Mouse (Mus musculus): ENCODE results near the gene Rrh. TPM values are rescaled to one million over a fixed set of nuclear protein-coding genes. Genes with fewer than 3 reads are reported as not detected.
"Not testable (repeated sequence)": the region's sequence is repeated elsewhere in the genome, so short reads cannot be mapped to it uniquely, and the experiment has no call there.

Rrh gene
- polyA plus RNA-seq, 1 experiment from 2014 or later = 0.48 TPM

- Histone ChIP-seq H3K4me3 (replicated peaks) (no peak overlapping the region), H3K4me1 (no peaks in the 10 kb centered on the region), H3K27me3 (no peaks in the 10 kb centered on the region), H3K4me2 (replicated peaks) (no peak overlapping the region), H3K9me3 (replicated peaks) (no peaks in the 10 kb centered on the region), H3K9ac (no peak overlapping the region), H3K36me3 (no peaks in the 10 kb centered on the region), H3K27ac (replicated peaks) (no peak overlapping the region)
- no peak for ATAC-seq (ENCODE audit: insufficient number of reproducible peaks, low FRiP score, low TSS enrichment, low read depth)
- 87% methylated on average over 3 of the region's 3 CpGs for WGBS
Observed at GRCm38 (mm10) chr3:129782746-129783145, 39.6 kb downstream of the Rrh start.

- no peak overlapping the region for H3K9ac ChIP-seq
- 49% methylated on average over 10 of the region's 10 CpGs for WGBS
- ATAC-seq (ENCODE audit: insufficient number of reproducible peaks, low FRiP score, low TSS enrichment, low read depth) = no peak
- no peaks in the 10 kb centered on the region for H3K4me1 ChIP-seq
- no peak overlapping the region for H3K4me2 ChIP-seq (replicated peaks)
- no peaks in the 10 kb centered on the region for H3K9me3 ChIP-seq (replicated peaks)
- H3K36me3 ChIP-seq = no peaks in the 10 kb centered on the region
- H3K4me3 ChIP-seq (replicated peaks) = no peak overlapping the region
- H3K27ac ChIP-seq (replicated peaks) = no peak overlapping the region
- H3K27me3 ChIP-seq = no peaks in the 10 kb centered on the region
Observed at GRCm38 (mm10) chr3:129781435-129781834, 41.0 kb downstream of the Rrh start.

- H3K4me2 ChIP-seq (replicated peaks) = no peak overlapping the region
- H3K9me3 ChIP-seq (replicated peaks) = no peaks in the 10 kb centered on the region
- no peak overlapping the region for H3K4me3 ChIP-seq (replicated peaks)
- no peaks in the 10 kb centered on the region for H3K36me3 ChIP-seq
- H3K4me1 ChIP-seq = no peaks in the 10 kb centered on the region
- no peak overlapping the region for H3K9ac ChIP-seq
- H3K27me3 ChIP-seq = no peaks in the 10 kb centered on the region; the same call in 1 of the 2 replicates
- WGBS = 82% methylated on average over 6 of the region's 6 CpGs
- H3K27ac ChIP-seq (replicated peaks) = no peak overlapping the region
- no peak for ATAC-seq (ENCODE audit: insufficient number of reproducible peaks, low FRiP score, low TSS enrichment, low read depth)
Observed at GRCm38 (mm10) chr3:129771210-129771609, 51.2 kb downstream of the Rrh start.

DNA sequence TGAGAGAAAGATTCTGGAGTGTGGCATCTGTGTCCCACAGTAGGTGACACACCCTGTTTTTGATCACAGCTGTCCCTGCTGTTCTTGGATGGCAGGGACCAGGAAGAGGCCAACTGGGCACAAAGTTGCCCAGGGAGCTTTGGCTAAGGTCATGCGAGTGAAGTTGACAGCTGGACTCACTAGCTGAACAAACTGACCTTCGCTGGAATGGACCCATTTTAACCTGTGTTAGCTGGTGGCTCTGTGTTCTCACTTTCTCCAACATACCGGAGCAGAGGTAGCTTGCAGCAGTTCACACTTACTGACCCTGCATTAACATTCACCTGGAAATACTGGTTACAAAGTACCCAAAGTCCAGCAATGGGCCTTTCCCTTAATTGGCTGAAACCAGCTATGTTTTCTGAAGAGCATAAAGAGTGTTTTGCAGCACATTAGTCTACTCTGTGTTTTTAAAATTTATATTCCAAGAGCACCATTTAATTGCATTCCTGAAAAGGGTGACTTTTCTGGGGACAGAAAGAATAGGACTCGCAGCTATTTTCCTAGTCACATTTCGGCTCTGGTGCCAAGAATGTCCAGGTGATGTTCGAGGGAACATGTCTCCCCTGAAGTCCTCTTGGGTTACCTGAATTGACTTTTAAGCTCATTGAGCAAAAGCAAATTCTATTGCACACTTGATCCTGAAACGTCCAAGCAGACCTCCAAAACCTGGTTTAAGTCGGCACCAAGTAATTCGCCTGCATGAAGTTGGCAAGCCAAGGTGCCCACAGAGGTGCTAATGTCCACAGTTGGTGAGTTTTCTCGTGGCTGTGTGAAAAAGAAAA, 55.2 kb downstream of the Rrh start:
- Histone ChIP-seq H3K4me3 (replicated peaks) (no peak overlapping the region), H3K4me1 (no peaks in the 10 kb centered on the region), H3K27ac (replicated peaks) (no peak overlapping the region), H3K9ac (no peak overlapping the region), H3K27me3 (no peaks in the 10 kb centered on the region), H3K4me2 (replicated peaks) (no peak overlapping the region), H3K36me3 (no peaks in the 10 kb centered on the region), H3K9me3 (replicated peaks) (no peaks in the 10 kb centered on the region)
- WGBS = 85% methylated on average over 10 of the region's 10 CpGs
- no peak for ATAC-seq (ENCODE audit: insufficient number of reproducible peaks, low FRiP score, low TSS enrichment, low read depth)

- no peaks in the 10 kb centered on the region for H3K9me3 ChIP-seq (replicated peaks)
- no peak overlapping the region for H3K27ac ChIP-seq (replicated peaks)
- no peaks in the 10 kb centered on the region for H3K27me3 ChIP-seq
- H3K4me1 ChIP-seq = no peaks in the 10 kb centered on the region
- H3K4me2 ChIP-seq (replicated peaks) = no peak overlapping the region
- H3K9ac ChIP-seq = no peak overlapping the region
- no peak overlapping the region for H3K4me3 ChIP-seq (replicated peaks)
- H3K36me3 ChIP-seq = no peaks in the 10 kb centered on the region
- ATAC-seq (ENCODE audit: insufficient number of reproducible peaks, low FRiP score, low TSS enrichment, low read depth) = no peak
- 76% methylated on average over 4 of the region's 4 CpGs for whole genome bisulfite sequencing
Observed at GRCm38 (mm10) chr3:129766106-129766505, 56.3 kb downstream of the Rrh start.

DNA sequence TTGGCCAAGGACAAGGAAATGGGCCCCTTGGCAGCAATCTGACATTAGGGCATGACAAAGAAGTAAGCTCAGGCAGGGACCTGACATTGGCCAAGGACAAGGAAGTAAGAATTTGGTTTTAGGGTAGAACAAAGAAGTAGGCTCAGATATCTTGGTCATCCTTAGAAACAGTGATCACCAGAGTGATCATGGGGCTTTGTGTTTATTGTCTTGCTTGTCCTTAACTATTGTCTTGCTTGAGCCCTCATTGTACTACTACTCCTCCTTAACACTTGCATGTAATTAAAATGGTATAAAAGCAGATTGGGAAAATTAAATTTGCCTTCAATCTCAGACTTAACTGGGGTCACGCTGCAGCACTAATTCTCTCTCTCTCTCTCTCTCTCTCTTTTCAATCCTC, 64.8 kb downstream of the Rrh start:
- H3K9ac ChIP-seq; ATAC-seq (ENCODE audit: insufficient number of reproducible peaks, low FRiP score, low TSS enrichment, low read depth); H3K9me3 ChIP-seq (replicated peaks); H3K4me2 ChIP-seq (replicated peaks); H3K4me3 ChIP-seq (replicated peaks); H3K27ac ChIP-seq (replicated peaks); H3K36me3 ChIP-seq; H3K27me3 ChIP-seq: not testable (repeated sequence)
- WGBS = 94% methylated on average over 1 of the region's 1 CpGs
- peaks cover 11% of the 10 kb centered on the region; the same call in 1 of the 2 replicates for H3K4me1 ChIP-seq

DNA sequence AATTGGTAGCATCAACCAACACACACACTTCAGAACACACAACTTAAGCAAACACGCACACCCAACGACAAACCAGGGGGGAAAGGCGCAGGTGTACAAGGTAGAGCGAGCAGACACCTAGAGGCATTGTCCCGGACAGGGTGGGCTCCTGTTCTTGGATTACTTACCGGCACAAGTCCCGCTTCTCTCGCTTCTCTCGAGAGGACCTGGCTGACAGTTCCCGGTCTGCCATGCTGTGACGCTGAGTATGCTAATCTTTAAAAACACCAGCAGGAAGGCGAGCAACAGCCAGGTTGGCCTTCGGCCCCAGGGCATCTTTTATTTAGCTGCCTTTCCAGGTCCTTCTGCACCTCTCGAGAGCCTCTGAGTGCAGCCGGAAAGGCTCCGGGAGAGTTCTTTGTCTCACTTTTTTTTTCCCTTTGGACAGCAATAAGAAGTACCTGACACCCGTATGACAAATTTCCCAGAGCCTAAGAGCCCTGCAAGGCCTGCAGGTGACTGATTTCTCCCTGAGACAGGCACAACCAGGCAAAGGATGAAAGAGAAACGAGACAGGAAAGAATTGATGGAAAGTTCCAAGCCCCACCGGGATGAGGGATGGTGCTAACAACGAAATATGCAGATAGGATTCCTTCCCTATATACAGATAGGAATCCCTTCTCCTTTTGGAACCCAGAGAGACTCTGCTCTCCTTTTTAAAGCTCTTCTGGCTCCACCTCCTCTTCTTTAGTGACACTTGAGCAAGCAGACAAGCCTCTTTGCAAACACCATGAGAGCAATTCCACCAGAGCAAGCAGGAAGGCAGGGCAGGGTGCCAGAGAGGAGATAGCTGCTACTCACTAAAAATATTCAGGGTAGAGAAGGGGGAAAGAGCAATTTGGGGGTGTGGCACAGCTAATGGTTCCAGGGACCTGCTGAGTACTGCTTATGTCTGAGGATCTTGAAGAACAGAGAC, 67.5 kb downstream of the Rrh start, which contains the start of gene Egf:
Gene Egf (minus strand): TSS at position 667 of the 955 bp plus-strand sequence.
- Histone ChIP-seq H3K4me3 (replicated peaks) (peak within 1 kb of the TSS; percentile 21), H3K27ac (replicated peaks) (no peak within 1 kb of the TSS), H3K4me1 (peaks cover 11% of the 10 kb centered on the region; the same call in 1 of the 2 replicates), H3K9ac (no peak within 1 kb of the TSS), H3K27me3 (peaks cover 12% of the 10 kb centered on the region; the same call in 1 of the 2 replicates), H3K4me2 (replicated peaks) (peak within 1 kb of the TSS; percentile 44), H3K36me3 (no peaks in the 10 kb centered on the region), H3K9me3 (replicated peaks) (0 out of 2 replicates have a peak, but pooled peaks cover 3% of the 10 kb centered on the region)
- no peak for ATAC-seq (ENCODE audit: insufficient number of reproducible peaks, low FRiP score, low TSS enrichment, low read depth)
- 8% methylated on average over 20 of the region's 20 CpGs for WGBS

Other genes starting within 250 kb of the Rrh start
- gene Egf, start 67.3 kb downstream of the Rrh start, polyA plus RNA-seq (2015; fragmentation: Nextera tagmentation; extraction: Ambion mirVana) = 2.1 and 2.2 TPM in 2 replicates
- gene Lrit3, start 18.6 kb downstream of the Rrh start, polyA plus RNA-seq (2015; fragmentation: Nextera tagmentation; extraction: Ambion mirVana) = not detected in 2 replicates
- gene Gar1, start 8.8 kb upstream of the Rrh start, polyA plus RNA-seq (2015; fragmentation: Nextera tagmentation; extraction: Ambion mirVana) = 73.6 and 81.9 TPM in 2 replicates
- gene Cfi, start 13.3 kb upstream of the Rrh start, polyA plus RNA-seq (2015; fragmentation: Nextera tagmentation; extraction: Ambion mirVana) = 0.35 and 0.48 TPM in 2 replicates
- 29.2 and 30.1 TPM in 2 replicates for gene Pla2g12a, start 56.0 kb upstream of the Rrh start, polyA plus RNA-seq (2015; fragmentation: Nextera tagmentation; extraction: Ambion mirVana)
- gene Casp6, start 78.8 kb upstream of the Rrh start, polyA plus RNA-seq (2015; fragmentation: Nextera tagmentation; extraction: Ambion mirVana) = 65.9 and 67.7 TPM in 2 replicates
- 5.9 and 7.3 TPM in 2 replicates for gene Mcub, start 147.6 kb upstream of the Rrh start, polyA plus RNA-seq (2015; fragmentation: Nextera tagmentation; extraction: Ambion mirVana)
- gene Sec24b, start 239.0 kb upstream of the Rrh start, polyA plus RNA-seq (2015; fragmentation: Nextera tagmentation; extraction: Ambion mirVana) = 30.8 and 36.3 TPM in 2 replicates